Mouse (Mus musculus) monocyte, adult 2 months (primary cell): ENCODE measurements around the gene Ccp110.

Experiments used
- DNase-seq, 2 experiments: peaks; one replicate each; pipeline ENCODE4 v3.0.0; 2022; ENCODE audit warnings: low spot score in 2 of 2, low read depth in 1 of 2

Gene Ccp110

DNA sequence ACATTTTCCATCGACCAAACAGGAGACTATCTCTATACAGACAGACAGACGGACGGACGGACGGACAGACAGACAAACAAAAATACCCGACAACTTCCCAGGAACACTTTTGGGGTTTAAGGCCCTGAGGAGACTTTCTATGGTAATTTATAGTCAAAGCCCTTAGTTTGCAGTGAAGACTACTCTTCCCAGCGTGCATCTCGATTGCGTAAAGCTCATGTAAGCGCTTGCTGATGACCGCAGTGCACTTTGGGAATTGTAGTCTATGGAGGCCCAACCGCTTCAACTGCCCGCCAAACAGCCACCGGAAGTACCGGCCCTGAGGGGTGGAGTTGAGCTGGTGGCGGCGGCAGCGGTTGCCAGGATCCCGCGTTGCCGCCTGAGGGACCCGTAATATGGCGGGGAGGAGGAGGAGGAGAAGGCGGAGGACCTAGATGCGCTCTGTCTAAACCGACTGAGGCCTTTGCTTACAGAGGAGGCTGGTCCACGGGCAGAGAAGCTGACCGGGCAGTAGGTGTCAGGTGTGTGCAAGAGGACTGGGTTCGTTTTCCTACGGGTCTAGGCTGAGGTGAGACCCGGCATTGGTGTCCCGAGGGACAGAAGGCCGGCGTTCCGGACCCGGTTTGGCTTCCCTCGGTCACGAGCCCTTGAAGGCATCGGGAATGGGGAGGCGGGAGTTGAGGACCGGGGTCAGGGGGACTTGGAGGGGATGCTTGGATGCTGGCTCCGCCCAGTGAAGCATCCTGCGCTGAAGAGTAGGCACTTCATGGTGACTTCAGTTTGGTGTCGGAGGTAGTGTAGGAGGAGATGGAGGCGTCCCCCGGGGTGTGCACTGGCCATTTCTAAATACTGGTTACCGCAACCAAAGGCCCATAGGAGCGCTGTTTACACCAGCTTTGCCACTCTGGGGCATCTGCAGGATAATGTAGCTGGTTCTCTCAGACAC, at the start of gene Ccp110:
Gene Ccp110, plus strand, starts transcription at position 325 of the 946 bp plus-strand sequence.
- DNase-seq: peak; percentile 85 to 90

DNA sequence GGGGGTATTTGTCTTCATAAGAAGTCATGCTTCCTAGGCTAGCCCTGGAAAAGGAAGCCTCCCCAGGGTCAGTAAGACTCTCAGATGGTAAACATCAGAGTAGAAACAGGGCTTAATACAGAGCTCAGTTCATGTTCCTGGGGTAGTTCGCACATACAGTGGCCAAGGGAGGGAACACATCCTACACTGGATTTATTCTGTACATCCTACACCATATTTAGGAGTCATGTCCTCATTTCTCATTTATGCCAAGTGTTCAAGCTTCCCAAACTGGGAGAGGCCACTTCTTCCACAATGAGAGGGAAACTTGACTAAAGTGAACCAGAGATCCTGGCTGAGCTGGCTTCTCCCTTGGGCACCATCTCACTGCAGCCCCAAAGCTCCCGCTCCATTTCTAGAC, 44.6 kb upstream of the Ccp110 start:
- no peak for DNase-seq

DNA sequence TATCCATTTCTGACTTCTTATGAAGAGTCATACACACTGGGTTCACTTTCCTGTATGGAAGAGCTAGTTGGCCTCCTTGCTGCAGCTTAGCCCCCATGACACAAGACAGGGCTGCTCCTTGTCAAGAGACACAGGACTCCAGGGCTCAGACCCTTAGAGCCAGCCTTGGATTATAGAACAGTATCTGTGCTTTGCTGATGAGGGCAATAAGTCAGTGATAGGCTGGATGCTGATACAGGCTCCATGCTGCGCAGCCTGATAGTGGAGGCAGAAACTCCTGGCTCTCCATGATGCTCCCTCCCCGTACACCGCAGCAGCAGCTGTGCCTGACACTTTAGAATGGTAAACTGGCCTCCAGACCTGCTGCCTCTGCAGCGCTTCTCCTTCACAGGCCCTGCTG, 42.2 kb upstream of the Ccp110 start:
- DNase-seq: no peak

DNA sequence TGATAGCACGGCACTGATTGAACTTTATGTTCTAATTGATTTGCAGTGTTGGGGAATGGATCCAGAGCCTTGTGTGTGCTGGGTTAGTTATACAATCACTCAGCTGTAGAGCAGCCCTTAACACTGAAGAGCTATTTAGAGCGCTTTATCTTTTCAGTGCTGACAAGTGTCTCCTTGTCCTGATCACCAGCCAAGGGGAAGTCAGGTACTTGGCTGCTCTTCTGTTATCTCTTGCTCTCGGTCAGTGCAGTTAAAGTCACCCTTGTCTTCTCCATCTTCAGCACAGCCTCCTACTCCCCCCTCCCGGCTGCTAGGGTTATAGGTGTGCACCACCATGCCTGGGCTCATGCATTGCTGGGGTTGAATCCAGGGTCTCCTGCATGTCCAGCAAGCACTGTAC, 35.5 kb upstream of the Ccp110 start:
- DNase-seq: no peak

DNA sequence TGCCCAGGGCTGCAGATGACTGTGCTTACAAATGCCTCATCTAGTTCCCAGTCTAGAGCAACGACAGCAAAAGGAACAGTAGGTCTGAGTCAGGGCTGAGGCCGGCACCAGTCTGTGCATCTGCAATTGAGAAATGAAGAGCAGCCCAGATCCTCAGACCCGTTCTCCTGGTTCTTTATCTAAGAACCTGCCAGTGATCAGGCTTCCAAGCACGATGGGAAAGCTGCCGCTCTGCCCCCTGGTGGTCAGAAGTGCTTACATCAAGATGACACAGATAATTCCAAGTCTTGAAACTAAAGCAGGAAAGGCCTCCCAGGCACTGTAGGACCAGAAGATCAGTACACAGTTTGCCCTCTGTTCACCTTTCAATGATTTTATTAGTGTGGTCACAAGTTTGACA, 24.2 kb upstream of the Ccp110 start:
- peak in 1 of 2 experiments; percentile 34 for DNase-seq

DNA sequence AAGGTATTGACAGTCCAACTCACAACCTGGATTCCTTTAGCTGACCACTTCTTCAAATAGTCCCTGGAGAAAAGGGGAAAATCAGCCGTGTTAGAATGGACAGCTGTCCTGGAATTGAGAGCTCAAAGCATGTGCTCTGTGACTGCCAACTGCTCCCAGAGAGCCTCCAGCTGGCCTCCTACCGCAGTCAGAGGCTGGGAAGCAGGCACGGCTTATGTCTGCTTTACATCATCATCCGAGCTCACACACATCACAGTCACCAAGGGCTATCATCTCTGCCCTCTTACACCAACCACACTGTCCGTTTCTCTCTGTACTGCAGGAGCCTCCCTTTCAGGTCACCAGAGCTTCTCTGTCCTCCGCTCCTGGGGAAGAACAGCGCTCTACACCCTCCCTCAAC, 23.3 kb upstream of the Ccp110 start:
- no peak for DNase-seq

DNA sequence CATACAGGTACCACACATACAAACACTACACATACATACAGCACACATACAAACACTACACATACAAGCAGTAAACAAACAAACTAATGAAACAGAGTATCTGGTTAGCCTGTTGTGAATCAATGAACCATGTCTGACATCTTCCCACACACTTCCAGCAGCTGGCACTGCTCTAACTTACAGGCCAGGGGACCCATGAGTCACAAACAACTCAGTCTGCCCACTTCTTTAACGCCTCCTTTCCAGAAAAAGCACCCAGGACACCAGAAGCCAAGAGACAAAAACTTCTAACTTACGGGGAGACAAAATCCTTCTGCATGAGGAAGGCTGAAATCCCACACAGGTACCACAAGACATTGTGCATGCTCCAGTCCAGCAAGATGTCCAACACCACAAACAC, 21.1 kb upstream of the Ccp110 start:
- no peak for DNase-seq

DNA sequence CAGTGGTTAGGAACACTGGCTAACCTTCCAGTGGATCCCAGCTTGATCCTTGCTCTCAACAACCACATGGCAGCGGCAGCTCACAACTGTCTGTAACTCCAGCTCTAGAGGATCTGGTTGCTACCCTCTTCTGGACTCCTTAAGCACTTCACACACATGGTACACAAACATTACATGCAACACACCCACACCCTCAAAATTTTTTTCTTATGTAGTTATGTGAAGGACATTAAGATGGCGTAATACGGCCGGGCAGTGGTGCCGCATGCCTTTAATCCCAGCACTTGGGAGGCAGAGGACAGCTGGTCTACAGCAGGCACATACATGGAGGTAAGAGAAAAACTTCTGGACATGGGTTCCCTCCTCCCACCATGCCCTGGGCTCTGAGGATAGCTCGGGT, 16.2 kb upstream of the Ccp110 start:
- DNase-seq: no peak

DNA sequence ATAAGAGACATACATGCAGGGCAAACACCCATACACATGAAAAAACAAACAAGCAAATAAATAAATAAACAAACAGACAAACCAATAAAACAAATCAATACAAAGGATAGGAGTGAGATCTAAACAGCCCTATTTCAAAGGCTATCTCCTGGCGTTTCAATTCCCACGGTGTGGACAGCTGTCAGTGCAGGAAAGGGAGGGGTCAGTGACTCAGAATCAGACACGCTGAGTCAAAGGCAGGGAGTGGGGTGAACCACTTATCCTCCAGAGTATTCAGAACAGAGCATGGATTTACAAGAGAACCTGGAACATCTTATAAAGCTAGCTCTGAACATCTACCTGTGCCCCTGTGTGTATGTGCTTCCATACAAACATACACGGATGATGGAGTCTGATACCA, 15.2 kb upstream of the Ccp110 start:
- no peak for DNase-seq

DNA sequence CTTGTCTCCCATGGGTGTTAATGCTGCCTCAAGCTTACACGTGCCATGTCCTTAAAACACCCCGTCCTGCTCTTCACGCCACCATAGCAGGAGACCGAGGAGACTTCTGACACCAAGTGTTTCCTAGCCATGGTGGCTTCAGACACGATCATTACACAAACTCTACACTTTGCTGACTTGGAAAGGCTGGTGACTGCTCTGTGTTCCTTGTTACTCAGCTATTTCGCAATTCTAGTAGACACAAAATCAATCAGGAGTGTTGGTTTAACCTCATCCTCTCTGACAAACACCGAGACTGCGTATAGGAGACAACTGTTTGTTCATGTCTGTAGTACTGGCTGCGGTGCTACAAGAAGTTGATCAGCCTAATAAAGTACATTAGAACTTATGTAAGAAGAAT, 13.5 kb upstream of the Ccp110 start:
- no peak for DNase-seq

DNA sequence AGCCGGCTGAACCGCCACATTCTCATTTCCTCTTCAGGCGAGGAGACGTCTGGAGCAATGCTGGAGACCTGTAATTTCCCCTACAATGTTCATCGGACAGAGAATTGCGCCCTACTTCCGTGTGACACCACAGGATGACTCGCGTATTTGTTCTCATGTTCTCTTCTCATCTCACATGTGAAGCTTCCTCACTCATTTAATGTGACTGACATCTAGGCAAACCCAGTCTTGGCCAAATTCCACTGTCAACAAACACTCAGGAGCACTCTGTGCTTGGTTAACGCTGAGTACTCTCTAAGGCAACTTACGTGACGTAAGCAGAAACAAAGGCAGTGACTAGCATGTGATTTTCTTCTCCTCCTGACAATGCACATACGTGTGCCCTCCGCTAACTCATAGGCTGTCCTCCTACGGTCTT, 9.2 kb upstream of the Ccp110 start:
- DNase-seq: peak; percentile 60 to 73

DNA sequence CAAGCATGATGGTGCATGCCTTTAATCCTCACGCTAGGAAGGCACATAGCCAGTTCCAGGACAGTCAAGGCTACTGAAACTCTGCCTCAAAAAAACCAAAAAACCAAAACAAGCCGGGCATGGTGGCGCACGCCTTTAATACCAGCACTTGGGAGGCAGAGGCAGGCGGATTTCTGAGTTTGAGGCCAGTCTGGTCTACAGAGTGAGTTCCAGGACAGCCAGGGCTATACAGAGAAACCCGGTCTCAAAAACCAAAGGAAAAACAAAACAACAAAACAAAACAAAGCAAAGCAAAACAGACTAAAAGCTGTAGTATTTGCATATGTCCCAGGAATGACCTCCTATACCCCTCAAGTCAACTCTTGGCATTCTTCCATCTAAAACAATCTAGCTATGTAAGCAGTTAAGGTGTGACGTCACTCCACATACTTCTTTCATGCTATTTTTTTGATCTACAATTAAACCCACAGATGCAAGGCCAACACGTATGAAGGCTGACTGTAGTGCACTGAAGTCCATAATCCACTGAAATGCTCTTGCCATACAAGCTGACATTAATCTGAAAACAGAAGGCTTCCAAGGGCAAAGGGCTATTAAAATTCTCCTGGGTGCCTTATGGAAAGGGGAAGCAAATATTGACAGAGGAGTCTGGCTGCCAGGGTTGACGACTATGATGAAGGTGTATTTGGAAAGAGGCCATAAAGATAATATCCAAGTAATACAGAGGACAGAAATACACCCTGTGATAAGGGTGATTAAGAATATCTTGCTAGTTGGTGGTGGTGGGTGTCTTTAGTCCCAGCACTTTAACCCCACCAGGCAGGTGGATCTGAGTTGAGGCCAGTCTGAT, 8.1 kb upstream of the Ccp110 start:
- no peak for DNase-seq

DNA sequence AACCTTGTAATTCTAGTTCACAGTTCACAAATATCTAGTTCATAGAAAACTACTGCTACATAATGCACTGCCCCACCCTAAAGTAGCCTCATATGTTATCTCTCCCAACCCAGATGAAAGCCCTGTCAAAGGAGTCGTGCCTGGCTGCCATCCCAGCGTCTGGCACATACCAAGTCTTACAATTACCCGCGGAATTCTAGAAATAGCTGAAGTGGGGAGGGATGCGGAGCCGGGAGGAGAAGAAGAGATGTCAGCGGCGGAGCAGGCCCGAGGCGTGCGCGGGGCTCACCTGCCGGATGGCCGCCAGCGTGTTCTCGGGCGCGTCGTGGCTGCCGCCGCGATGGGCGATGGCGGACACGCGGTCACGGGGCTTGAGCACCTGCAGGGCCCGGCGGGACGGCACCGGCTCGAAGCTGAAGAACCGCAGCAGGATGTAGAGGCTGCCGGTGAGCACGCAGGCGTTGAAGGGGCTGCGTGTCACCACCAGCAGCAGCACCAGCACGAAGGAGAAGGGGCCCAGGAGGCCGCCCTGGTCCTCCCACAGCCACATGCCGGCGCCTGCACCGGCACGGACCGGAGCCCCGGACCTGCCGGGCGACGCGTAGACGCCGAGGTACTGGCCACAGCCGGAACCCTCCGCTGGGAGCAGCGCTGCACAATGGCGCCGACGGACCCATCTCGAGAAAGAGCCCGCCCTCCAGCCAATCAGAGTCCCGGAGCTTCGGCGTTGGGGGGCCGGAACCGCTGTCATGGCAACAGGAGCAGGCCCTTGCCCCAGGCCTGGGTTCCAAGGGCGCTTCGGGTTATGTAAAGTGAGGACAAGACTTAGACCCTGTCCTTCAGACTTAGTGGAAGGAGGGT, 7.0 kb upstream of the Ccp110 start, which contains the start of gene Gde1:
Gene Gde1, minus strand, starts transcription at position 678 of the 861 bp plus-strand sequence.
- DNase-seq: peak; percentile 52 to 69

DNA sequence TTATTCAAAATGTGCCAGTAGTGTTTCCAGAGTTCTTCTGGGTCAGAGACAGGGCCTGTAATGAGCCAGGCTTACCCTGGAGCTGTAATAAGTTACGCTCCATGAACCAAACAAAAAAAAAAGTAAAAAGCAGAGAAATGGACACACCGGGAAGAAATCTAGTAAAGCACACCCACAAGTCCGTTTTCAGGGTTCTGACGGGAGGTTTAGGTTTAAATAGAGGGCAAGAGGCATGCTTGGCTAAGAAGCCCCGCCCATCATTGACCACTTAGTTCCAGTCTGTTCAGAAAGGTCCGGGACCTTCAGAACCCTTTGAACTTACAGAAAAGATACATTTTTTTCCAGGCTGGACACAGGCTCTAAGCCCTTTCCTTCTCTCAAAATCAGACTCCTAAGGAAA, 6.3 kb upstream of the Ccp110 start:
- DNase-seq: no peak

DNA sequence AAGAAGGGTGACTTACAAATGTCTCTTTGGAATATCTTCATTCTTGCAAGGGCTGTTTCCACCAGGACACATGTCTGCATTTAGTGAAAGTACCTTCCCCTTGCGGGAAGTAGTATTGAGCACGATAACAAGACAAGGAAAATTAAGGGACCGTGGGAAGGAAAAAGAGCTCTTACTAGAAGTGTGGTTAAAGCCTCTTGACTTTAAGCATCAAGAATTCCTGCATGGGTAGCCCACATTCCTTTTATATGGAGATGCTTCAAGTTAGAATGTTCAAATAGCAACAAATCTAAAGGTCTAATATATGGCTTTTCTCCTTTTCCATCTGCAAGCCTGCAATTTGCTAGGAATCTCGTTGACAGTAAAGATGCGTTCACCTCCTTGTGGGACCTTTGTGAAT, 5.9 kb upstream of the Ccp110 start:
- DNase-seq: no peak

DNA sequence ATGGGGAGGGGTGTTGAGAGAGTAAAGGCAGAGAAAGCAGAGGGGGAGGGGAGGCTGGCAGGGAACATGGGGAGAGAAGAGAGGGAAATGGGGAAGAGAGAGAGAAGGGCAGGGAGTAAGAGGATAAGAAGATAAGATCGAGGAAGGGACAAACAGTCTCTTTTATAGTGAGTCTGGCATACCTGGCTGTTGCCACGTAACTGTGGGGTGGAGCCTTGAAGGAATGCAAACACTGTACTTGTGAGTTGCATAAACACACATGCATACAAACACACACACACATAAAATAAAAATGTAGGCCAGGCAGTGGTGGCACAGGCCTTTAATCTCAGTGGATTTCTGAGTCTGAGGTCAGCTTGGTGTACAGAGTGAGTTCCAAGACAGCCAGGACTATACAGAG, 5.1 kb upstream of the Ccp110 start:
- DNase-seq: no peak

DNA sequence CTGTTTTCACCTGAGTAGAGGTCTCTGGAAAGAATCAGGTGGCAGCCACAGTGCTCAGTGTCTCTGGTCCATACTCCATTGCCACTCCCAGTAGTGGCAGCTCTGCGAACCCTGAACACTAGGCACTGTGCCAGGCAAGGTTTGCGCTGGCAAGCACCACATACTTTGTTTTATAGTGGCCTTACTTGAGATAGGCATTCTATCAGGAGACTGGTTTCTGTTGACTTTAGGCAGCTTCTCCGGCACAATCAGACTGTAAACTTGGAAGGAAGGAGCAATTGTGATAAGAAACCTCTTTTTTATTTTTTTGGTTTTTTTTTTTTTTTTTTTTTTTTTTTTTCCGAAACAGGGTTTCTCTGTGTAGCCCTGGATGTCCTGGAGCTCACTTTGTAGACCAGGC, 4.3 kb upstream of the Ccp110 start:
- DNase-seq: no peak

DNA sequence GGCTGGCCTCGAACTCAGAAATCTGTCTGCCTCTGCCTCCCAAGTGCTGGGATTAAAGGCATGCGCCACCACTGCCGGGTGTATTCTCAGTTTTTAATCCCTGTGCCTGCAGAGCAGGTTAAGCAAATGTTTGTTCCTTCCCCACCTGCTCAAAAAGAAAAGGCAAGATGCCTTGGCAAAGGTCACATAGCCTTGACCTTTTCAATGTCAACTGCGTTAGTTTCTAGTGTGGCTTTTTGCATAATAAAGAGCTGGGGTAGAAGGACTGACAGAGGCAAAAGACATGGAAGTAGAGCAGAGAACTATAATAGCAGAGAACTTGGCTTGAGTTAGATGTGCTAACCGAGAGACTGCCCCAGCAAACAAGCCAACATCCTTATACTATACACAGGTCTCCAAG, 1.6 kb upstream of the Ccp110 start:
- no peak for DNase-seq

DNA sequence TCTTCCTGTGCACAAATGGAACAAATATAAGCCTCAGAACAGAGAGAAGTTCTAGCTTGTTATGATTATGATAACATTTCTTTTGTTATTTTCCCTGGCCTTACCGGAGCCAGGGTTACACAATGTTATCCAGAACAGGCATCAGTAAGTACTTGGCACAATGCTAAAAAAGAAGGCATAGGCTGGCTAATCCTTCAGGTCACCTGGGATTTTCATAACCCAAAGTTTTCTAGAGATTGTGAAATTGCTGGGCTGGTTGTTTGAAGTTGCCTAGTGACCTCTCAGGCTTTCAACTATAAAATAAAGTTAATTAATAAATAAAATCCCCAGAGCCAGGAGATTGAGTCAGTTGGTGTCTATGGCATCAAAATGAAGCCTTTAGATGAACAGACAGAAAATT, 2.5 kb downstream of the Ccp110 start:
- no peak for DNase-seq

DNA sequence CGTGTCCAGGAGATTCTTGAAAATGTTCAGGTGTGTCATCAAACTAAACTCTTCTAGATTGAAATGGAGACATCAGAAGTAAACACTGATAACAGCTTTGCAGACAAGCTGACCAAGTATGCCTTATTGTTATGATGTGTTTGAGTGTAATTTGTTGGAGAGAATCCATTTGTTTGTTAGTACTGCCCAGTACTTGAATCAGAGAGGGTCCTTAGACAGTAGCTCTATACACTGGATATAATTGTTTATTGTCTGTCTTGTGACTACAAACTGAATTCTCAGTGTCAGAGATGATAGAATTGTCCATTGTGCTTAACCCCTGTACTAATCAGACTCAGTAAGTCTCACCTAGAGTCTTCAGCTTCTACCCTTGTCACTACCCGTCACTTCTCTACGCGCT, 5.7 kb downstream of the Ccp110 start:
- DNase-seq: no peak

DNA sequence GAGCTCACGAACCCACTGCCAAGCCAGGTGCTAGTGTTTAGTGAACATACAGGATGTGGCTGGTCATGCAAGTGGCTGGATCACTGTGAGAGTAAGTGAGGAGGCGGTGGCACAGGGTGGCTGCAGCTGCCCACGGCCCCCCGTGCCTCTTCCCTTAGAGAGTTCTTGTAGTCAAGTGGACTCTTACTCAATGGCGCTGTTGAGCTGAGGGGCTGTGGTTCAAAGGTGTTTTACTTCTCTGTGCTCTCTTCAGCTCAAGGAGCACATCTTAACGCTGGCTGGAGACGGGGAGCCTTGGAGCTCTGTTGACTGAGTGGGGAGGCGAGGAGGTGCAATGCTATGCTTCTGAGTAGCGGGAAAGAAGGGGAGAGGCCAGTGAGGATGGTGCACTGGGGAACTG, 11.6 kb downstream of the Ccp110 start:
- no peak for DNase-seq
